Mouse (Mus musculus): ENCODE results near the gene Ap2s1.

Ap2s1 gene

GRCm38 (mm10) chr7:16794886-16795285 lies 56.7 kb downstream of the Ap2s1 start:
- no peak for DNase-seq (ENCODE audit: low spot score)

Measured in adipocyte (in vitro differentiated cells).